Mouse (Mus musculus) left cerebral cortex, postnatal 14 days (tissue): Measurements from ENCODE around the gene Wdsub1. TPM values are rescaled to one million over a fixed set of nuclear protein-coding genes. Genes with fewer than 3 reads are reported as not detected.
"Not testable (repeated sequence)": the region's sequence is repeated elsewhere in the genome, so short reads cannot be mapped to it uniquely, and the experiment has no call there.

Source experiments
- DNase-seq, 2 experiments: peaks; one replicate each; pipeline ENCODE4 v3.0.0; 2021 to 2022; ENCODE audit warnings: low spot score in 2 of 2, mixed read lengths in 1 of 2
- intact Hi-C: fragments of 180-260 bp; cut with DNase I; formaldehyde crosslinking; loops from one replicate; pipeline ENCODE4 v1.15.1; 2025
- long read RNA-seq, 2 experiments: library from polyadenylated mRNA; stranded (forward); transcript quantifications; one replicate each; pipeline ENCODE4 v2.0.0; 2021
- total RNA-seq, 2 experiments: library from RNA; stranded (reverse); gene quantifications; 2 replicates each; pipeline ENCODE4 v1.2.3; 2021

Wdsub1 gene
- total RNA-seq, result 10 to 100 TPM; 16.2 to 16.7 TPM
- long read RNA-seq, experiment 1, partial matches to known transcripts, result 1 of 11 reads
- long read RNA-seq, experiment 1, other reads (novel, unspliced or antisense), result 8 of 11 reads
- long read RNA-seq, experiment 2, partial matches to known transcripts, result 3 of 12 reads
- long read RNA-seq, experiment 2, other reads (novel, unspliced or antisense), result 8 of 12 reads

GRCm38 (mm10) chr2:59881831-59882741 lies at the start of gene Wdsub1:
Gene Wdsub1 (minus strand): TSS chr2:59882591.
- DNase-seq, result peak; percentile 90 to 91
- intact Hi-C loops, result no loop called here

GRCm38 (mm10) chr2:59913610-59914009 lies 31.2 kb upstream of the Wdsub1 start:
- no peak for DNase-seq
- intact Hi-C loops, result no loop called here

GRCm38 (mm10) chr2:59908048-59908447 lies 25.7 kb upstream of the Wdsub1 start:
- no peak for DNase-seq
- intact Hi-C loops, result no loop called here

GRCm38 (mm10) chr2:59904007-59904406 lies 21.6 kb upstream of the Wdsub1 start:
- no peak for DNase-seq
- intact Hi-C loops, result no loop called here

- DNase-seq, result no peak
- intact Hi-C loops, result no loop called here
These were observed 16.3 kb upstream of the Wdsub1 start for GRCm38 (mm10) chr2:59898666-59899065.

- DNase-seq, result no peak
- intact Hi-C loops, result no loop called here
These were observed 15.7 kb upstream of the Wdsub1 start for GRCm38 (mm10) chr2:59898105-59898504.

DNA sequence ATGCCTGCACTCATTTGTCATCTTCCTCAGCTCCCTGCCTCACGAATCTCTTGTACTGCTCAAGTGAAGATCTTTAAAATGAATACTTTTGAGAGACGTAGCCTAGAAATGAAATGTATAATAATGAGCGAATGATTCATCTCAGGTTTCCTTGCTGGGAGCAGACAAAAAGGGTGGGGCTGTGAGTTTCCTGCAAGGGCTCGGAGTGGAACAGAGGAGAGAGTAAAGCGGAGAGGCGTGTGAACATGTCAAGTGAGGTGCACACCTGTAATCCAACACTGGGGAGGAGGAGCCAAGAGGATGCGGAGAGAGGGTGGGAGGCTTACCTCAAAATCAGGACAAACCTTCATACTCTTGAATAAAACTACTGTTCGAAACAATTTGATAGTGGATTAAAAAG lies 14.4 kb upstream of the Wdsub1 start:
- intact Hi-C loops, result no loop called here
- peak in 1 of 2 experiments; percentile 14 for DNase-seq

GRCm38 (mm10) chr2:59896400-59896799 lies 14.0 kb upstream of the Wdsub1 start:
- intact Hi-C loops, result no loop called here
- no peak for DNase-seq

DNA sequence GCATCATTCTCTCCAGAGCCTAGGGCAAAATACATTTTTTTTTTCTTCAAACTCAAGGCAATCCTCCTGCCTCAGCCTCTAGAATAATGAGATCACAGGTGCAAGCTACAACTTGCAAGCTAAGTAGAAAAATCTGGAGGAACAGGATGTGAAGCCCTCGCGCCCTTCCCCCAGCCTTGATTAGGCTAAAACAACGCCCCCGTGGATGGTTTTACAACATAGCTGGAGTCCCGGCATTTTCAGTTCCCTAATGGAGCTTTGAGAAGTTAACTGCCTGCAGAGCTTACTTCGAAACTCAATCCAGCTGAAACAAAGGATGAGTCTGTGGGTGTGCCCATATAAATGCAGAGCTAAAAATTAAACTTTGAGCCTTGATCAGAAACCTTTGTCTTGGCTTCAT lies 7.3 kb upstream of the Wdsub1 start:
- no peak for DNase-seq
- intact Hi-C loops, result loop anchor here (5.0 kb wide), 1 partner anchor 57 kb away; no protein-coding TSS in a partner anchor

GRCm38 (mm10) chr2:59882742-59883281 lies 421 bp upstream of the Wdsub1 start:
- DNase-seq, result no peak
- intact Hi-C loops, result no loop called here

- DNase-seq, result no peak
- intact Hi-C loops, result no loop called here
These were observed 987 bp downstream of the Wdsub1 start for GRCm38 (mm10) chr2:59881404-59881803.

- DNase-seq, result no peak
- intact Hi-C loops, result no loop called here
These were observed 4.2 kb downstream of the Wdsub1 start for GRCm38 (mm10) chr2:59878221-59878620.

GRCm38 (mm10) chr2:59877335-59877734 lies 5.1 kb downstream of the Wdsub1 start:
- no peak for DNase-seq
- intact Hi-C loops, result no loop called here

- no peak for DNase-seq
- intact Hi-C loops, result no loop called here
These were observed 5.9 kb downstream of the Wdsub1 start for GRCm38 (mm10) chr2:59876482-59876881.

DNA sequence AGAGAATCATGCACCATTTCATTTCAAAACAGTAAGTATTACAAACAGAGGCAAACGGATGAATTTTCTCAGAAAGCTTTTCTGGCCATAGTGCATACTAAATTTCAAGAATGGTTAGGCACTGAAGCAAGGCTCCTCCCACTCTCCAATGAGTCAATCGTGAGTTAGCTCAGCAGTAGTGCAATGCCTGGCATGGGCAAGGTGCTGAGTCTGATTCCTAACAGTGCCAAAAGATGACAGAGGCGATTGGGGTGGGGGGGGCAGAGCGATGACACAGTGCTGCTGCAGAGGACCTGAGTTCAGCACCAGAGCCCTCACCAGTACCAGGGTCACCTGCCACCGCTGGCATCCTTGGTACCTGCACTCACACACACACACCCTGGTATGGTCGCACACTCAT lies 11.9 kb downstream of the Wdsub1 start:
- intact Hi-C loops, result no loop called here
- DNase-seq, result no peak

DNA sequence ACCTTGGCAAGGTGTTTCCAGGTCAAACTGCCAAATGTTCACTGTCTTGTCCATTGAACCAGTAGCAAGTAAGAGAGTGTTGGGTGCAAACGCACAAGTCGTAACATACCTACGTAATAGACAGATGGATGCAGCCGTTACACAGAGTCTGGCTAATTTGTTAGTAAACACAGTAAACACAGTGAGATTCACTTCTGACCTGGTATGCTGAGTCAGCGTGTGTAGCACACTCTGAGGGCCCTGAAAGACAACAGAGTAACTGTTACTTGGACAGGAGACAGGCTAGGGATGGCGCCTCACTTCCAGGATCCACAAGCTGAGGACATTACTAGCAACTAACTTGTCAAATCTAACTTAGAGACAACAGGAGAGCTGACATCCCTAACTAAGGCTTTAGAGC lies 19.8 kb downstream of the Wdsub1 start:
- intact Hi-C loops, result no loop called here
- no peak for DNase-seq

GRCm38 (mm10) chr2:59854363-59854762 lies 28.0 kb downstream of the Wdsub1 start:
- no peak for DNase-seq
- intact Hi-C loops, result no loop called here

- DNase-seq, result no peak
- intact Hi-C loops, result no loop called here
These were observed 28.8 kb downstream of the Wdsub1 start for GRCm38 (mm10) chr2:59853543-59853942.

DNA sequence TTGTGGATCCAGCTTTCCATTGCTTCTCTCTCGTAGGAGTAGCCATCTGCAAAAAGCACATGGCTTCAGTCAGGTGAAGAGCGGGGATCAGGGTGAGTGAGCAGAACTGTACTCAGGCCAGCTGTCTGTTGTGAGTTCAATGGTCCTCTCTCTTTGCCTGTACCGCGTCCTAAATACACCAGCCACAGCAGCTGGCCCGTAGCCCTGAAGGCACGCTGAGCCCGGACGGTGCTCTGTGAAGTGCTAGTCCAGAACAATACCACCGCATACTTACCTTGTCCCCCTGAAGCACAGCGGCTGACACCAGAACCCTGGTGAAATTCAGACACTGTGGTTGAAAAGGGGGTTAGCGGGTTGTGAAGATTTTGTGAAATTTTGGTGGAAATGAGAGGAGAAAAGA lies 29.5 kb downstream of the Wdsub1 start:
- intact Hi-C loops, result no loop called here

DNA sequence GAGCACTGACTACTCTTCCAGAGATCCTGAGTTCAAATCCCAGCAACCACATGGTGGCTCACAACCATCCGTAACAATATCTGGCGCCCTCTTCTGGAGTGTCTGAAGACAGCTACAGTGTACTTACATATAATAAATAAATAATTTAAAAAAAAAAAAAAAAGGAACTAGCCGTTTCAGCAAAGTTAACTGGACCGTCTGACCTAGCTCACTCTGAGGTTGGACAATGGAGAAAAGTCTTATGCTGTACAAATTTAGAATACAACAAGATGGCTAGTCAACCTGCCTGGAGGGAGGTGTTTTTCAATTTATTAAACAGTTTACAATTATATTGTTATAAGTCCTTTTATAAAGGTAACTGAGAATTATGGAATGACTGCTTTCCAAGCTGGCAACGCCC lies 30.5 kb downstream of the Wdsub1 start:
- DNase-seq, intact Hi-C loops: not testable (repeated sequence)

More for the DNA sequence above, 29.5 kb downstream of the Wdsub1 start:
- DNase-seq, result no peak

DNA sequence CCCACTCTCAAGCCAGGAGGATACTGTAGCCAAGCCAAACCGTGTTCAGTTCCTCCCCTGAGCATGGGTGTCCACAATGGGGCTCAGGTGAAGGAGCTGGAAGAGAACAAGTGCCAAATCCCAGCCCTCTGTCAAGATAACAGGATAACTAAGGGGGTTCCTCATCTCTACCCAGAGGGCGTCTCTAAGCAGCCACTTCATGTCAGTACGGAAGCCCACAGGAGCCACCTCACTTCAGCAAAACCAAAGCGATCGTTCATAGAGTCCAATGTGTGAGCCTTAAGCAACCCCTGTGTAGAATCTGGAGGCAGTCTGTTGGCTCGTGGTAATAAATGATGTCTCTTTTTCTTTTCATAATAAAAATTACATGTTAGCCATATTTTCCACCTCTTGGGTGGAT lies 38.5 kb downstream of the Wdsub1 start:
- intact Hi-C loops, result no loop called here
- no peak for DNase-seq
